Mouse (Mus musculus): ENCODE data around the gene B230217C12Rik. TPM values are rescaled to one million over a fixed set of nuclear protein-coding genes. Genes with fewer than 3 reads are reported as not detected.
A peak's percentile ranks its signal among the peaks of the same experiment; 100 is the strongest.

Gene B230217C12Rik
- 29.4 and 30.0 TPM in 2 replicates for total RNA-seq (2014; rRNA removed)
- polyA plus RNA-seq (2015; fragmentation: Nextera tagmentation; extraction: Ambion mirVana): 31.6 and 32.3 TPM in 2 replicates

- TF ChIP-seq CTCF (IDR thresholded peaks at IDR 0.05; ENCODE audit: low read depth): peak; percentile 63
Observed at GRCm38 (mm10) chr11:97840539-97840954, at the start of gene B230217C12Rik. B230217C12Rik (plus strand) TSS chr11:97840780.

GRCm38 (mm10) chr11:97793165-97793564 lies 47.4 kb upstream of the B230217C12Rik start:
- Histone ChIP-seq H3K9ac (replicated peaks; ENCODE audit: low read length) (no peak overlapping the region), H3K27ac (no peak overlapping the region), H3K36me3 (ENCODE audit: insufficient read depth, low read length) (no peaks in the 10 kb centered on the region), H3K27me3 (ENCODE audit: insufficient read depth, low read length) (no peaks in the 10 kb centered on the region), H3K9me3 (ENCODE audit: low read length) (no peaks in the 10 kb centered on the region), H3K4me2 (ENCODE audit: low read depth, low read length) (no peak overlapping the region), H3K4me1 (ENCODE audit: insufficient read depth, low read length) (no peaks in the 10 kb centered on the region), H3K4me3 (ENCODE audit: low read length) (no peak overlapping the region)
- TF ChIP-seq CTCF (IDR thresholded peaks at IDR 0.05; ENCODE audit: low read depth): peak; percentile 70
- DNase-seq (ENCODE audit: low spot score): peak; percentile 78
- 12% methylated on average over 2 of the region's 2 CpGs for WGBS
- ATAC-seq: no peak

More at GRCm38 (mm10) chr11:97840539-97840954, at the start of gene B230217C12Rik:
- H3K4me2 ChIP-seq (ENCODE audit: low read depth, low read length): peak within 1 kb of the TSS; percentile 69
- H3K4me3 ChIP-seq (ENCODE audit: low read length): peak within 1 kb of the TSS; percentile 52
- H3K9ac ChIP-seq (replicated peaks; ENCODE audit: low read length): peak within 1 kb of the TSS; percentile 64
- 2% methylated on average over 6 of the region's 6 CpGs for WGBS
- DNase-seq (ENCODE audit: low spot score) (peak; percentile 79), ATAC-seq (peak; percentile 74)
- peaks cover 16% of the 10 kb centered on the region; the same call in 1 of the 2 replicates for H3K36me3 ChIP-seq (ENCODE audit: insufficient read depth, low read length)
- H3K9me3 ChIP-seq (ENCODE audit: low read length): no peaks in the 10 kb centered on the region
- H3K27me3 ChIP-seq (ENCODE audit: insufficient read depth, low read length): no peaks in the 10 kb centered on the region
- peak within 1 kb of the TSS; percentile 92 for H3K27ac ChIP-seq
- H3K4me1 ChIP-seq (ENCODE audit: insufficient read depth, low read length): no peaks in the 10 kb centered on the region

- peak; percentile 81 for DNase-seq (ENCODE audit: low spot score)
- H3K27me3 ChIP-seq (ENCODE audit: insufficient read depth, low read length): no peaks in the 10 kb centered on the region
- peaks cover 11% of the 10 kb centered on the region for H3K4me1 ChIP-seq (ENCODE audit: insufficient read depth, low read length)
- no peak for ATAC-seq
- H3K9me3 ChIP-seq (ENCODE audit: low read length): no peaks in the 10 kb centered on the region
- 6% methylated on average over 6 of the region's 6 CpGs for whole genome bisulfite sequencing
- no peak overlapping the region for H3K9ac ChIP-seq (replicated peaks; ENCODE audit: low read length)
- TF ChIP-seq CTCF (IDR thresholded peaks at IDR 0.05; ENCODE audit: low read depth): peak; percentile 45
- H3K4me3 ChIP-seq (ENCODE audit: low read length): peak overlapping the region; percentile 14; the same call in 1 of the 2 replicates
- H3K4me2 ChIP-seq (ENCODE audit: low read depth, low read length): no peak overlapping the region
- no peak overlapping the region for H3K27ac ChIP-seq
- H3K36me3 ChIP-seq (ENCODE audit: insufficient read depth, low read length): no peaks in the 10 kb centered on the region
Observed at GRCm38 (mm10) chr11:97796910-97797309, 43.7 kb upstream of the B230217C12Rik start.

- peaks cover 16% of the 10 kb centered on the region for H3K4me1 ChIP-seq (ENCODE audit: insufficient read depth, low read length)
- peak overlapping the region; percentile 80; the same call in 1 of the 2 replicates for H3K4me3 ChIP-seq (ENCODE audit: low read length)
- no peaks in the 10 kb centered on the region for H3K9me3 ChIP-seq (ENCODE audit: low read length)
- peak overlapping the region; percentile 93; the same call in 1 of the 2 replicates for H3K27ac ChIP-seq
- ATAC-seq (no peak), DNase-seq (ENCODE audit: low spot score) (no peak)
- no peak for TF ChIP-seq CTCF (IDR thresholded peaks at IDR 0.05; ENCODE audit: low read depth)
- WGBS: 64% methylated on average over 15 of the region's 15 CpGs
- H3K27me3 ChIP-seq (ENCODE audit: insufficient read depth, low read length): no peaks in the 10 kb centered on the region
- H3K9ac ChIP-seq (replicated peaks; ENCODE audit: low read length): no peak overlapping the region
- H3K36me3 ChIP-seq (ENCODE audit: insufficient read depth, low read length): peaks cover 4% of the 10 kb centered on the region; the same call in 1 of the 2 replicates
- H3K4me2 ChIP-seq (ENCODE audit: low read depth, low read length): peak overlapping the region; percentile 76; the same call in 1 of the 2 replicates
Observed at GRCm38 (mm10) chr11:97797369-97798082, 43.1 kb upstream of the B230217C12Rik start.

- no peak for TF ChIP-seq CTCF (IDR thresholded peaks at IDR 0.05; ENCODE audit: low read depth)
- 41% methylated on average over 8 of the region's 8 CpGs for WGBS
- no peak overlapping the region for H3K9ac ChIP-seq (replicated peaks; ENCODE audit: low read length)
- ATAC-seq: no peak
- no peak for DNase-seq (ENCODE audit: low spot score)
- peaks cover 4% of the 10 kb centered on the region; the same call in 1 of the 2 replicates for H3K36me3 ChIP-seq (ENCODE audit: insufficient read depth, low read length)
- H3K9me3 ChIP-seq (ENCODE audit: low read length): no peaks in the 10 kb centered on the region
- peak overlapping the region; percentile 80 for H3K4me3 ChIP-seq (ENCODE audit: low read length)
- H3K27ac ChIP-seq: peak overlapping the region; percentile 93
- no peaks in the 10 kb centered on the region for H3K27me3 ChIP-seq (ENCODE audit: insufficient read depth, low read length)
- H3K4me1 ChIP-seq (ENCODE audit: insufficient read depth, low read length): peaks cover 19% of the 10 kb centered on the region
- peak overlapping the region; percentile 76 for H3K4me2 ChIP-seq (ENCODE audit: low read depth, low read length)
Observed at GRCm38 (mm10) chr11:97798083-97798435, 42.5 kb upstream of the B230217C12Rik start.

GRCm38 (mm10) chr11:97798782-97799145 lies 41.8 kb upstream of the B230217C12Rik start, which contains the start of gene Lasp1:
Lasp1 (plus strand) TSS chr11:97799000.
- TF ChIP-seq CTCF (IDR thresholded peaks at IDR 0.05; ENCODE audit: low read depth): no peak
- DNase-seq (ENCODE audit: low spot score) (peak; percentile 93), ATAC-seq (peak; percentile 74)
- peak within 1 kb of the TSS; percentile 80 for H3K4me3 ChIP-seq (ENCODE audit: low read length)
- H3K9me3 ChIP-seq (ENCODE audit: low read length): no peaks in the 10 kb centered on the region
- peak within 1 kb of the TSS; percentile 76 for H3K4me2 ChIP-seq (ENCODE audit: low read depth, low read length)
- peaks cover 4% of the 10 kb centered on the region; the same call in 1 of the 2 replicates for H3K36me3 ChIP-seq (ENCODE audit: insufficient read depth, low read length)
- no peaks in the 10 kb centered on the region for H3K27me3 ChIP-seq (ENCODE audit: insufficient read depth, low read length)
- under 1% methylated on average over 11 of the region's 11 CpGs for WGBS
- H3K9ac ChIP-seq (replicated peaks; ENCODE audit: low read length): peak within 1 kb of the TSS; percentile 84
- peak within 1 kb of the TSS; percentile 93 for H3K27ac ChIP-seq
- peaks cover 19% of the 10 kb centered on the region for H3K4me1 ChIP-seq (ENCODE audit: insufficient read depth, low read length)
